8 mouse cellular contexts compared by ENCODE assay signal in the genomic region with DNA sequence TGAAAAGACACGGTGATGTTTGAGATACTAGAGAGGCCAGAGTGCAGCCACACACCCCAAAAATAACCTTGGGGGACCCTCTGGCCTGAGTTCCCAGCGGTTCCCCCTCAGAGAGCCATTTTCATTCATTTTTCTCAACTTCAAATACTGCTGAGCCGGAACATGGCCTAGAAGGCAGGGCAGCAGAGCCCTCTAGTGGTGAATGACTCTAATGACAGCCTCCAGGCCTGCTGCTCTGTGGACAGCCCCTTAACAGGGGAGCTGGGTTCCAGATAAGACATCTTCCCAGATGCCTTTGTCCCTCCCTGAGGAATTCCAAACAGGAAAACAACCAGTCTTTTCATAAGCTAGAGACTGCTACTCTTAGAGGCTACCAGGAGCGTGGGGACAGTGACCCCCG. TPM values are rescaled to one million over a fixed set of nuclear protein-coding genes. Genes with fewer than 3 reads are reported as not detected.
DNase-seq lines count a peak whose midpoint lies in the region; ATAC-seq and TF ChIP-seq lines count a peak whose summit lies in the region.
"Had no signal": no experiment of that assay in that cellular context is flagged by ENCODE, and none has a peak within 500 bp of the region (broad histone marks: within the 10 kb centered on the region; RNA-seq: fewer than 3 reads in every experiment).

No protein-coding gene starts in this region.

- dilution Hi-C loops in CH12.LX (cut with MboI; ENCODE audit: extremely low pct_ligation_motif_present, extremely low pct_unique_long_range_greater_than_20kb, low sequenced_read_pairs), result no loop called here

- H3K4me3 ChIP-seq in CH12.LX (replicated peaks in 1 of 3; ENCODE audit: low read depth in 2 of 3, low read length in 2 of 3, poor library complexity in 1 of 3), result no peak overlapping the region
- H3K4me3 ChIP-seq in cerebellum, adult 2 months (replicated peaks; ENCODE audit: insufficient read depth, low read depth, low read length), result no peak overlapping the region
- no peak overlapping the region for H3K4me3 ChIP-seq in forebrain, postnatal 0 days (ENCODE audit: low read depth, low read length)
- no peak overlapping the region for H3K4me3 ChIP-seq in kidney, embryonic 16.5 days (ENCODE audit: low read length)

- peak; percentile 63 for DNase-seq in A20 (ENCODE audit: low read depth, low spot score)
- peak; percentile 74 for DNase-seq in CH12.LX (ENCODE audit: extremely low read depth)
- peak; percentile 29 to 54 for DNase-seq in cerebellum, adult 2 months
- peak; percentile 90 for DNase-seq in forebrain, postnatal 0 days
- peak; percentile 57 for DNase-seq in lung, postnatal 36 days
- DNase-seq in right cerebral cortex, postnatal 25 days, result peak; percentile 39

- no peak overlapping the region for H3K9ac ChIP-seq in CH12.LX (ENCODE audit: insufficient read depth, low read depth)
- no peak overlapping the region; the same call in 1 of the 2 replicates for H3K9ac ChIP-seq in forebrain, postnatal 0 days
- H3K9ac ChIP-seq in kidney, embryonic 16.5 days (replicated peaks; ENCODE audit: low read length), result no peak overlapping the region

- peak; percentile 81 for ATAC-seq in forebrain, postnatal 0 days
- peak; percentile 62 for ATAC-seq in kidney, embryonic 16.5 days (ENCODE audit: low FRiP score, low TSS enrichment)

- peak; percentile 96 to 98 for TF ChIP-seq CTCF in CH12.LX (conservative IDR thresholded peaks at IDR 0.05 in 1 of 2, IDR thresholded peaks at IDR 0.05 in 1 of 2; ENCODE audit: low read depth in 2 of 2, low read length in 2 of 2)
- TF ChIP-seq CTCF in cerebellum, adult 2 months (IDR thresholded peaks at IDR 0.05; ENCODE audit: borderline replicate concordance, insufficient read depth, low read depth, low read length), result peak; percentile 95
- peak; percentile 98 for TF ChIP-seq CTCF in forebrain, postnatal 0 days (IDR thresholded peaks at IDR 0.05; ENCODE audit: low read depth)

- no peak overlapping the region for H3K4me2 ChIP-seq in CH12.LX (ENCODE audit: insufficient read depth, low read depth, poor library complexity, severe bottlenecking)
- H3K4me2 ChIP-seq in forebrain, postnatal 0 days (ENCODE audit: low read depth), result no peak overlapping the region
- H3K4me2 ChIP-seq in kidney, embryonic 16.5 days (replicated peaks; ENCODE audit: low read depth, low read length), result no peak overlapping the region

- H3K9me3 ChIP-seq in CH12.LX (replicated peaks; ENCODE audit: low read length), result no peaks in the 10 kb centered on the region
- H3K9me3 ChIP-seq in forebrain, postnatal 0 days (ENCODE audit: low read length), result no peaks in the 10 kb centered on the region
- H3K9me3 ChIP-seq in kidney, embryonic 16.5 days (ENCODE audit: low read length), result no peaks in the 10 kb centered on the region

- in situ Hi-C loops in CH12.LX (cut with MboI; ENCODE audit: low pct_ligation_motif_present, low pct_unique_long_range_greater_than_20kb, low sequenced_read_pairs), result no loop called here

- WGBS in cerebellum, adult 2 months, result 25% methylated on average over 5 of the region's 5 CpGs
- 23% methylated on average over 5 of the region's 5 CpGs for WGBS in forebrain, postnatal 0 days
- WGBS in kidney, embryonic 16.5 days, result 25% methylated on average over 5 of the region's 5 CpGs

- no peak for TF ChIP-seq POLR2A in CH12.LX (IDR thresholded peaks at IDR 0.05; ENCODE audit: low read depth, low read length)
- no peak for TF ChIP-seq POLR2A in cerebellum, adult 2 months (IDR thresholded peaks at IDR 0.05; ENCODE audit: borderline replicate concordance, insufficient read depth, low read length)

- TF ChIP-seq EP300 in CH12.LX (IDR thresholded peaks at IDR 0.05; ENCODE audit: low read length), result no peak

- H3K4me1 ChIP-seq in CH12.LX (ENCODE audit: control insufficient read depth in 1 of 2, insufficient read depth in 2 of 2), result no peaks in the 10 kb centered on the region
- peaks cover 12% of the 10 kb centered on the region for H3K4me1 ChIP-seq in cerebellum, adult 2 months (ENCODE audit: control insufficient read depth, insufficient read depth, low read length)
- H3K4me1 ChIP-seq in forebrain, postnatal 0 days (ENCODE audit: insufficient read depth), result no peaks in the 10 kb centered on the region
- peaks cover 12% of the 10 kb centered on the region; the same call in 1 of the 2 replicates for H3K4me1 ChIP-seq in kidney, embryonic 16.5 days (ENCODE audit: insufficient read depth, low read length)

- H3K27ac ChIP-seq in CH12.LX (ENCODE audit: insufficient read depth, low read depth), result no peak overlapping the region
- no peak overlapping the region for H3K27ac ChIP-seq in cerebellum, adult 2 months (ENCODE audit: insufficient read depth, low read length)
- no peak overlapping the region for H3K27ac ChIP-seq in forebrain, postnatal 0 days (ENCODE audit: low read depth, low read length)
- H3K27ac ChIP-seq in kidney, embryonic 16.5 days (ENCODE audit: low read length), result no peak overlapping the region

- H3K36me3 ChIP-seq in CH12.LX (replicated peaks in 1 of 2; ENCODE audit: control insufficient read depth in 1 of 2, insufficient read depth in 1 of 2, low read length in 1 of 2), result no peaks in the 10 kb centered on the region
- H3K36me3 ChIP-seq in forebrain, postnatal 0 days (ENCODE audit: insufficient read depth), result no peaks in the 10 kb centered on the region
- no peaks in the 10 kb centered on the region for H3K36me3 ChIP-seq in kidney, embryonic 16.5 days (ENCODE audit: insufficient read depth, low read length)

- H3K79me2 ChIP-seq in CH12.LX (replicated peaks; ENCODE audit: control insufficient read depth, extremely low read depth, insufficient read depth, poor library complexity, severe bottlenecking), result no peaks in the 10 kb centered on the region

- peak; percentile 99 for TF ChIP-seq RAD21 in CH12.LX (IDR thresholded peaks at IDR 0.05; ENCODE audit: low read depth, low read length)

- H3K27me3 ChIP-seq in CH12.LX (replicated peaks), result peaks cover 93% of the 10 kb centered on the region
- no peaks in the 10 kb centered on the region for H3K27me3 ChIP-seq in cerebellum, adult 2 months (ENCODE audit: control insufficient read depth, insufficient read depth, low read length)
- peaks cover 17% of the 10 kb centered on the region for H3K27me3 ChIP-seq in forebrain, postnatal 0 days (ENCODE audit: insufficient read depth, low read length)
- H3K27me3 ChIP-seq in kidney, embryonic 16.5 days (ENCODE audit: insufficient read depth, low read length), result no peaks in the 10 kb centered on the region

TF ChIP-seq in CH12.LX, 34 proteins besides CTCF, POLR2A, EP300 and RAD21:
- peak; percentile 40 for TF ChIP-seq NELFE (IDR thresholded peaks at IDR 0.05; ENCODE audit: low read depth, low read length)
- TF ChIP-seq CHD2 (IDR thresholded peaks at IDR 0.05; ENCODE audit: low read length), result no peak
- TF ChIP-seq ELF1 (IDR thresholded peaks at IDR 0.05; ENCODE audit: low read depth, low read length), result peak; percentile 60
- peak; percentile 94 for TF ChIP-seq SMC3 (IDR thresholded peaks at IDR 0.05; ENCODE audit: low read depth, low read length)
- TF ChIP-seq MEF2A (IDR thresholded peaks at IDR 0.05; ENCODE audit: borderline replicate concordance, low read depth, low read length), result peak; percentile 48; the same call in 1 of the 2 replicates
- no peak for TF ChIP-seq RCOR1 (conservative IDR thresholded peaks at IDR 0.05; ENCODE audit: low read depth, low read length)
- peak; percentile 64; the same call in 1 of the 2 replicates for TF ChIP-seq IRF4 (IDR thresholded peaks at IDR 0.05; ENCODE audit: low read depth, low read length)
- peak; percentile 9; the same call in 1 of the 2 replicates for TF ChIP-seq BHLHE40 (IDR thresholded peaks at IDR 0.05; ENCODE audit: low read depth, low read length)
- 0 out of 2 replicates have a peak, but pooled peaks have one; percentile 74 for TF ChIP-seq MAFK (IDR thresholded peaks at IDR 0.05; ENCODE audit: insufficient replicate concordance, low read length)
- no peak for TF ChIP-seq ETS1 (conservative IDR thresholded peaks at IDR 0.05; ENCODE audit: low read depth, low read length)
- no peak for TF ChIP-seq TBP (conservative IDR thresholded peaks at IDR 0.05; ENCODE audit: low read depth, low read length)
- TF ChIP-seq SIN3A (IDR thresholded peaks at IDR 0.05; ENCODE audit: low read length), result 0 out of 2 replicates have a peak, but pooled peaks have one; percentile 38
- peak; percentile 70 for TF ChIP-seq ZC3H11A (IDR thresholded peaks at IDR 0.05; ENCODE audit: low read depth, low read length)
- TF ChIP-seq MAZ (IDR thresholded peaks at IDR 0.05; ENCODE audit: low read depth, low read length), result peak; percentile 19; the same call in 1 of the 2 replicates
- TF ChIP-seq MYC (IDR thresholded peaks at IDR 0.05; ENCODE audit: low read depth, low read length), result peak; percentile 49; the same call in 1 of the 2 replicates

RNA-seq across cellular contexts. Expression of gene Sap30l, which starts 23.1 kb away (rescaled TPM):
- total RNA-seq in CH12.LX (2012; rRNA removed) (23.1 and 28.0 TPM in 2 replicates), CH12.LX (2014; rRNA removed) (16.8 and 17.1 TPM in 2 replicates)
- 20.8 and 23.0 TPM in 2 replicates for polyA plus RNA-seq in CH12.LX (2012; ENCODE audit: insufficient read length, low read depth)
- 39.7 and 42.6 TPM in 2 replicates for polyA plus RNA-seq in cerebellum, adult 2 months (2012; rRNA removed)
- total RNA-seq in forebrain, postnatal 0 days (2014; rRNA removed), result 26.6 and 35.4 TPM in 2 replicates
- 11.4 and 15.3 TPM in 2 replicates for polyA plus RNA-seq in forebrain, postnatal 0 days (2015; fragmentation: Nextera tagmentation; extraction: Ambion mirVana)
- polyA plus RNA-seq in kidney, embryonic 16.5 days (2015; fragmentation: Nextera tagmentation; extraction: Ambion mirVana), result 6.1 and 7.1 TPM in 2 replicates

RNA-seq across cellular contexts. Expression of gene Hand1, which starts 54.3 kb away (rescaled TPM):
- total RNA-seq in CH12.LX (2012; rRNA removed) (not detected in 2 replicates), CH12.LX (2014; rRNA removed) (not detected in 2 replicates)
- polyA plus RNA-seq in CH12.LX (2012; ENCODE audit: insufficient read length, low read depth), result not detected in 2 replicates
- not detected in 2 replicates for polyA plus RNA-seq in cerebellum, adult 2 months (2012; rRNA removed)
- not detected in 2 replicates for total RNA-seq in forebrain, postnatal 0 days (2014; rRNA removed)
- not detected in 2 replicates for polyA plus RNA-seq in forebrain, postnatal 0 days (2015; fragmentation: Nextera tagmentation; extraction: Ambion mirVana)
- 0.97 and 1.8 TPM in 2 replicates for polyA plus RNA-seq in kidney, embryonic 16.5 days (2015; fragmentation: Nextera tagmentation; extraction: Ambion mirVana)
- polyA plus RNA-seq: gonadal fat pad, adult 2 months had no signal

Comparison
In these comparisons a context has a peak if more than half of its experiments do, and no peak if none do; other contexts are left out.
1. DNase-seq: peak in every context shown above with its lines; median percentile 90 in forebrain, postnatal 0 days; 74 in CH12.LX; 63 in A20; 57 in lung, postnatal 36 days; 42 in cerebellum, adult 2 months; 39 in right cerebral cortex, postnatal 25 days.